Mouse (Mus musculus) liver, embryonic 14.5 days (tissue): Measurements from ENCODE around the gene Nfatc2.

Experiments
- CTCF ChIP-seq: IDR thresholded peaks from 2 replicates; pipeline ENCODE4 v1.5.1; 2016; ENCODE audit warnings: antibody characterized with exemption, low read depth, control low read depth
- EP300 ChIP-seq: IDR thresholded peaks from 2 replicates; pipeline ENCODE4 v1.6.1; 2016; ENCODE audit warnings: antibody characterized with exemption, low read depth

DNA sequence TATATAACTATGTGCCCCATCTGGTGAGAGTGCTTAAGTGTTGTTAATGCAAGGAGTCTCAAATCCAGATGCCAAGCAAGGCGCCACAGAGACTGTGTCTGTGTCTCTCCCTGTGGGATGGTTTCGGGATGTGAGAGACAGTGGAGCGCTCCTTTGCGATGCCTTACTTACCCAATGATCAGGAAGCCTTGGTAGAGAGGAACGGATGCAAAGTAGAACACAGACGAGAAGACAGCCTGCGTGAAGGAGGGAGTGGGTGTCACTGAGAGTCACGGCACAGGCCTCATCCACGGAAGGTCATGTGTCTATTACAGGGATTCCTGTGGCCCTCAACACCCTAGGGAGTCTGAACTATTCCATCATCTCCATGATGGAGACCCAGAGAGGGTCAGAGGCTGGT lies 39.0 kb upstream of the Nfatc2 start:
- TF ChIP-seq EP300 (no peak), CTCF (no peak)
